Mouse (Mus musculus) gastrocnemius, adult 2 months (tissue): ENCODE data around the gene Mesp1. TPM values are rescaled to one million over a fixed set of nuclear protein-coding genes. Genes with fewer than 3 reads are reported as not detected.
A peak's percentile ranks its signal among the peaks of the same experiment; 100 is the strongest.

ENCODE experiments used
- DNase-seq: peaks from one replicate; pipeline ENCODE4 v3.0.0; 2022
- H3K27ac ChIP-seq: fragments of 200-600 bp; 2 replicates; pipeline ENCODE4 v1.8.1; 2022; ENCODE audit warnings: mild to moderate bottlenecking
- H3K4me3 ChIP-seq: fragments of 200-600 bp; 2 replicates; pipeline ENCODE4 v1.8.1; 2022; ENCODE audit warnings: mild to moderate bottlenecking, moderate library complexity
- CTCF ChIP-seq: fragments of 200-600 bp; IDR thresholded peaks from 2 replicates; pipeline ENCODE4 v1.8.1; 2022; ENCODE audit warnings: antibody characterized with exemption, mild to moderate bottlenecking, moderate library complexity
- intact Hi-C: fragments of 180-260 bp; cut with DNase I; formaldehyde crosslinking; loops from one replicate; pipeline ENCODE4 v1.15.1; 2025
- total RNA-seq, 2 experiments: library from RNA; stranded (reverse); gene quantifications; 2 replicates each; pipeline ENCODE4 v1.2.3; 2021

Mesp1 gene
- total RNA-seq, 2 experiments from 2014 or later: not detected

DNA sequence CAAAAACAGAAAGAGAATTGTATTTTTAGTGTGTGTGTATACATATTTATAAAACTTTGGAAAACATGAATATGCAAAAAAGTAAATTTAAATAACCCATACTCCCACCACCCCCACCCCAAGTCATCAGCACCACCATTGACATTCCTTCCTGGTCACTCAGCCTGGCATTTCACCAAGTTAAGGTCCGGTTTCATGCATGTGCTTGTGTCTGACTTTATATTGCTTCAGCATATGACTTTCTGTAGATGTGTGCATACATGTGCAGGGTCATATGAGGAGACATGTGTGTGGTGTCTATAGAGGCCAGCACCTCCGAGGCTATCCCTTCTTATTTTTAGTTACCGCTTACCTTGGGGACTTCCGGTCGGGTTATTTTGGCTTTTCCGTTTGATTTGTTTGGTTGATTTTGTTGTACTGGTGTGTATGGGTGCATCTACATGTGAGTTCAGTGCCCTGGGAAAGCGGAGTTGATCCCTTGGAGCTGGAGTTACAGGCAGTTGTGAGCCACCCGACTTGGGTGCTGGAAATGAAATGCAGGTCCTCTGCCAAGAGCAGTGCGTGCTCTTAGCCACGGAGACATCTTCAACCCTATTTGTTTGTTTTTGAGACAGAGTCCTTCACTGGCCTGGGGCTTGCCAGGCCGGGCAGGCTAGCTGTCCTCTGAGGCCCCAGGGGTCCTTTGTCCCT is 11.6 kb downstream of the Mesp1 start:
- DNase-seq: no peak
- Histone ChIP-seq H3K27ac (no peak overlapping the region), H3K4me3 (no peak overlapping the region)
- intact Hi-C loops: loop anchor here (1.0 kb wide), 1 partner anchor 132 kb away; no protein-coding TSS in a partner anchor
- no peak for TF ChIP-seq CTCF

DNA sequence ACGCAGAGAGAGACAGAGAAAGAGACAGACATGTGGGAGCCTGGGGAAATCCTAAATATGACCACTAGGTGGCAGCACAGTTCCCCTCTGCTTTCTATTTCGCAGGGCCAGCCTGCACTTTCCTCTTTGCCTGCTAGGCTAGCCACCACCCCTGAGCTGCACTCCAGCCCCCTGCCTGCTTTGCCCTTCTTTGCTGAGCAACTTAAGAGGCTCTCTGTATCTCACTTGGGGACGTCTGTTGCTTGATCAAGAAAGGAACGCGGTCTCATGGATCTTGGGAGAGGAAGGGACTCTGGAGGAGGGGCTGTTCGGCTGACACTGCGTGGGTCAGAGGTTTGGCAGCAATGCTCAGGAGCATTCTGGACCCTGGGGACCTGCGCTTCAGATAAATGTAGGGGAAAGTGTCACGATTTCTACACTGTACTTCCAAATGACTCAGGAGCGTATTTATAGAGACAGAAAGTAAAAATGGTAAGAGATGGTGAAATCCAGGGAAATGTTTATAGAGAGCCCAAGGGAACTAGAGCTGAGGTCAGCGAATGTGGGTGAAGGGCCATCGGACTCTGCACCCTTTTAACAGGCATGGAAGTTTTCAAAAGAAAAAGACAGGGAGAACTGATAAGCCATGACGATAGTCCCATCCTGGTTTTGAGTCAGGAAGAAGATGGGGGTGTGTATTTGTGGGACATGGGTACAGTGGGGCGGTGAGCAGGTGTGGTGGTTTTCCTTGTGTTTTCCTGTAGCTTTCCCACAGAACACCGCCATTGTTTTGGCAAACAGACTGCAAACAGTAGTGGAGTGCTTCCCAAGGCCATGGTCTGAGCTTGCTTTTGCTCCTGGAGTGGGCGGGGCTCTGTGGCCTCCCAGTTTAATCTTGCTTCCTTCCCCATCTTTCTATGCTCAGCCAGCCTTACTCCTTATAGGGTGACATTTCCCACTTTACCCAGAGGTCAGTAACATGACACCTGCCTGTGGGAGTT is 12.7 kb downstream of the Mesp1 start:
- TF ChIP-seq CTCF: peak; percentile 95
- intact Hi-C loops: loop anchor here (1.0 kb wide), 1 partner anchor 133 kb away; no protein-coding TSS in a partner anchor
- DNase-seq: peak; percentile 79
- Histone ChIP-seq H3K27ac (peak overlapping the region; percentile 67), H3K4me3 (peak overlapping the region; percentile 65)

DNA sequence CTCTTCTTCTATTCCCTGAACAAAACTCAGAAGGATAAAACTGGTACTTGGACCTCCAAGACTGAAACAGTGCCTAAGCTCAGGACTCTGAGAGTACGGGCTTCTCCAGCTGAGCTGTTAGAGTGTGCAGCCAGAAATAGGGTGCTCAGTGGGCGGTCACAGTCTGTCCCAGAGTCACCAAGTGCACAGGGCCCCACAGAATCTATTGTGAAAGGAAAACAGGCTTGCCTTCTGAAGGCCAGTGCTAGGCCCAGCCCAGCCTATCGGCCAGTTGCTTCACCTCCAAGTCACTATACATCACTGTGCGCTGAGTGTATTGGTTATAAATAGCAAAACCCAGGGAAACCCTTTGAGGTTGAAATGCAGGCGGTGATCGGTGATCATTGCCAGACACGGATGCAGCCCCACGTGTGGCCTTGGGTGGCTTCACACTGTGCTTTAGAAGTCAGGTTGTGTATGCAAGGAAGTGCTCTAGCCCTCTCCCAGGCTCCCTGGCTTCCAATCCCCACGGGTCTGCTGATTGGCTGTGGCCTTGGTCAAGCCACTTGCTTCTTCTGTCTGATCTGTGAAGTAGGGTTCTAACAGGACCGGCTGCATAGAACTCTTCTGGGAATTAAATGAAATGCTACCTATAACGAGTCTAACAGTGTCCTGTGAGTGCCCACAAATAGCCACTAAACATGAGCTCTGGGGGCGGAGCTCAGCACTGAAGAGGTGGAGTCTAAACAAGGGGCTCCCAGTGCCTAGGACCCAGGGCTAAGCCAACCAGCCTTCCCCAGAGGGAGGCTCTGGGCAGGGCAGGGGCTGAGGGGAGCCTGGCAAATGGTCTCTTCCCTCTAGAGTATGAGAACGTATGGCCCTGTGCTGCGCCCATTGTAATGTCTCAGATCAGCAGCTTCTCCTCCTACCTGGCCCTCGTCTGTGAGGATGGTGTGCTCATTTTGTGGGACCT is 21.8 kb downstream of the Mesp1 start:
- no peak overlapping the region for H3K27ac ChIP-seq
- no peak overlapping the region for H3K4me3 ChIP-seq
- no peak for TF ChIP-seq CTCF
- intact Hi-C loops: no loop called here
- no peak for DNase-seq

DNA sequence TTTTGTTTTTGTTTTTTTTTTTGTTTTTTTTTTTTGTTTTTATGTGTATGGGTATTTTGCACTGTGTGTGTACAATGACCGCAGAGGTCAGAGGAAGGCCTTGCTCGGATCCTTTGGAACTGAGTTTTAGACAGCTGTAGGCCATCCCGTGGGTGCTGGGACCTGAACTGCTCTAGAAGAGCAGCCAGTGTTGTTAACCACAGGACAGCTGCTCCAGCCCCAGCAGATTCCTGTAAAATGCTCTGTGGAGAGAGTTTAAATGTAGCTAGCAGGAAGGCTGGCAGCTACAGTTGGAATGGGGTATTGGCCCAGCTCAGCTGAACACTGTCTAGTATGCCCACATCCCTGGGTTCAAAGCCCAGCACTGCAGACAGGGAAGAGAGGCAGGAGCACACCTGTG is 23.9 kb downstream of the Mesp1 start:
- intact Hi-C loops: no loop called here
- no peak overlapping the region for H3K27ac ChIP-seq
- H3K4me3 ChIP-seq: no peak overlapping the region
- no peak for TF ChIP-seq CTCF
- no peak for DNase-seq

DNA sequence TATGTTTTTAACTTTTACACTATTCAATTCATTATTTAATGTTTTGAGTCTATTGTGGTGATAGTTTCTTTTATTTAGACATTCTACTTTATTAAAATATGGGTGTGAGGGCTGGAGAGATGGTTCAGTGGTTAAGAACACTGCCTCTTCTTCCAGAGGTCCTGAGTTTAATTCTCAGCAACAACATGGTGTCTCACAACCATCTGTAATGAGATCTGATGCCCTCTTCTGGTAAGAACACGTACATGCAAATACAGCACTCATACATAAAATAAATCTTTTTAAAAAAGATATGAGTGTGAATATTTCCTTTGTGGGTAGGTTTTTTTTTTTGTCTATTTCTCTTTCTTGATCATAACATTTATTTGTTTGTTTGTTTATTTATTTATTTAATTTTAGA is 27.6 kb downstream of the Mesp1 start:
- Histone ChIP-seq H3K4me3 (no peak overlapping the region), H3K27ac (no peak overlapping the region)
- TF ChIP-seq CTCF: peak; percentile 14; the same call in 1 of the 2 replicates
- DNase-seq: no peak
- intact Hi-C loops: no loop called here

DNA sequence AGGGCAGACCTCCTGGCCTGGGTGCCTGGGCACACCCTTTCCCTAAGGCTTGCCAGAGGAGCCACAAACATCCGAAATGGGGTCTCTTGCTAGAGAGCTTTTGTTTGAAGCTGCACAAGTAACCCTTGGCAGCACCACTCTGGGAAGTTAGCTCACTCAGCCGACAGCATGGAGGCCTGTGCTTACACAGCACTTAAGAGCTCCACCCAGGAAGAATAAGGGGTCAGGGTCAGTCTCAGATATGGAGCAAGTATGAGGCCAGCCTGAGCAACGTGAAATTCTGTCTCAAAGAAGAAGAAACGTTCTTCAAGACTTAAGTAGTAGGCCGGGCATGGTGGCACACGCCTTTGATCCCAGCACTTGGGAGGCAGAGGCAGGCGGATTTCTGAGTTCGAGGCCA is 31.5 kb downstream of the Mesp1 start:
- TF ChIP-seq CTCF: no peak
- no peak for DNase-seq
- no peak overlapping the region for H3K27ac ChIP-seq
- no peak overlapping the region for H3K4me3 ChIP-seq
- intact Hi-C loops: no loop called here

DNA sequence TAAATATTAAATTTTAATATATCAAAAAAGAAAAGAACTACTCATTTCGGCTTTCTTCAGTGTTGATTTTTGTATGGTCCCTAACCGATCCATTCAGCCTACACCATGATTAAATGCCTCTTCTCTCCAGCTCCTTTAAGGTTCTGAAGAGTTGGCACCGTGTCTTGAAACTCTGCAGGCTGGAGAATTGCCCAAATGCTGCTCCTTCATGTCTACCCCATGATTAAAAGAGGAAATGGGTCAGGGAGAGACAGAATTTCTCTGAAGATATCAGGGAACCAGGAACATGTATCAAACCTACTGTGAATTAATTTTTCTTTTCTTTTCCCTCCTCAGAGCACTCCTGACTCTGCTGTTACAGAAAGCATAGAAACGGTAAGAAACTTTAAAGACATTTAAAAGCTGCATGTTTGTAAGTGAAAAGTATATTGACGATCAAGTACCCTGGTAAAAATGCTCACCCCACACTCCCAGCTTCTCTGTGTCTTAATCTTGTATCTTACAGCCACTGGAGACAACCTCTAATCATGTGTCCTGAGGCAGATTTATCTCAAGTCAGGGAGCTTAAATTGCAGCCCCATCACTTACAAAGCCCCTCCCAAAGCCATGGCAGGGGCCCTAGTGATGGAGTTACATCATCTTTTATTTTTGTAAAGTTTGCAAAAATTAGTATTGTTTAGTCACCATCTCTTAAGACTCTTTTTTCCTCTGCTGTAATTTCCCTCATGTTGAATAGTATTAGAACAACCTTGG is 32.3 kb downstream of the Mesp1 start:
- no peak overlapping the region for H3K27ac ChIP-seq
- H3K4me3 ChIP-seq: no peak overlapping the region
- no peak for TF ChIP-seq CTCF
- DNase-seq: no peak
- intact Hi-C loops: no loop called here

DNA sequence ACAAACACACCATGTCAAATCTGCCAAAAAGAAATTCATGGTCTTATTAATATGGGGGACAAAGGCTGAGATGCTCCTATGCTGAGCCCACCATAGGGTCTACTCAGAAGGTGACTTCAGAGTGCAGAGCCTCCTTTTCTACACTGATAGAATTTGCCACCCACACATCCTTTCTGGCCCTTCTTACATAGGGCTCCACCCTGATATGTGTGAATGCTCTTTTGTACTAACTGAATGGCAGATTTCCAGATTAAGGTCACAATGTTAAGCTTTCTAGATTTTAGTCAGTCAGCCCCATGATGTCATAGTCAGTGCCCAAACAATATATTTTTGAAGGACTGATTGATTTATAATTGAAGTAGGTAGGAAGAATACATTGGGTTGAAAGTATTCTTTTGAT is 33.8 kb downstream of the Mesp1 start:
- Histone ChIP-seq H3K27ac (no peak overlapping the region), H3K4me3 (no peak overlapping the region)
- intact Hi-C loops: no loop called here
- no peak for DNase-seq
- no peak for TF ChIP-seq CTCF

DNA sequence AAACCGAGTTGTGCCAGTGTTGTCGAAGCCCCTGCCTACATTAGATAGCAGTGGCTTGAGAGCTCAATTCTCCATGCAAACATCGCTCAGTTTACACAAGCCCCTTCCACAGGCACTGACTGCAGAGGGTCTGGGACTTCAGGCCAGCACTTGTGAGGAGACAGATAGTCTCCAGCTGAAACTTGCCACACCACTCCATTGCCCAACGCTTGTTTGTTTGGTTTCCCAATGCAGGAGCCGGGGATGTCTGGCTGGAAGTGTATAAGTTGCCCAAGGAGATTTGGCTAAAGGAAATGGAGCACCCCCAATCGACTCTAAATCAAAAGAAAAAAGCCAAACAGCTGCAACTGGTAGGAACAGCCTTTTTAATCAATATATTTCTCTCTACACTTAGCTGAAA is 35.4 kb downstream of the Mesp1 start:
- no peak for DNase-seq
- TF ChIP-seq CTCF: no peak
- no peak overlapping the region for H3K27ac ChIP-seq
- intact Hi-C loops: no loop called here
- H3K4me3 ChIP-seq: no peak overlapping the region

- no peak overlapping the region for H3K27ac ChIP-seq
- intact Hi-C loops: no loop called here
- no peak for TF ChIP-seq CTCF
- H3K4me3 ChIP-seq: no peak overlapping the region
- no peak for DNase-seq
These were observed 37.3 kb downstream of the Mesp1 start for GRCm38 (mm10) chr7:79756334-79756733.

DNA sequence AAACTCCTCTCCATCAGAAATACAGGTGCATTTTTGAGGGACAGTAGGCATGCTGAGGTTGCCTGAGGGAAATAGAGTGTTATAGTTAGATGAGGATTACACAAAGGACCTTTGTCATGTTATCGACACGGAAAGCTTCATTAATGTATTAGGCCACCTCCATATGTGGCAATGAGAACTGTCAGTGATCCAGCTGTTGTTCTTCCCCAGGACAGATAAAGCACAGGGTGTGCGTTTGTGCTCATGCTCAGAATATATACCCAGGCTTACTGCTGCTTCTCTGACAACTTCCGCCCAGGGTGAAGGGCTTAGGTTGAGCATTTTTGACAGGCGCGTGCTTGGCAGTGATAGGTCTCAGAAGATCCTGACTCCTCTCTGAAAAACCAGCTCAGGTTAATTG is 44.1 kb downstream of the Mesp1 start:
- Histone ChIP-seq H3K4me3 (no peak overlapping the region), H3K27ac (no peak overlapping the region)
- intact Hi-C loops: no loop called here
- no peak for TF ChIP-seq CTCF
- DNase-seq: no peak

- DNase-seq: no peak
- TF ChIP-seq CTCF: no peak
- intact Hi-C loops: no loop called here
- Histone ChIP-seq H3K4me3 (no peak overlapping the region), H3K27ac (no peak overlapping the region)
These were observed 45.9 kb downstream of the Mesp1 start for GRCm38 (mm10) chr7:79747659-79748058.
